Mouse (Mus musculus): Measurements from ENCODE around the gene Mcu. TPM values are rescaled to one million over a fixed set of nuclear protein-coding genes. Genes with fewer than 3 reads are reported as not detected.

Gene Mcu
- polyA plus RNA-seq, 1 experiment from 2014 or later, result 57.2 TPM

GRCm38 (mm10) chr10:59590606-59591005, 25.9 kb downstream of the Mcu start:
- Histone ChIP-seq H3K4me1 (replicated peaks; ENCODE audit: control insufficient read depth, insufficient read depth) (no peaks in the 10 kb centered on the region), H3K36me3 (ENCODE audit: control insufficient read depth, insufficient read depth, low read length) (peaks cover 3% of the 10 kb centered on the region; the same call in 1 of the 2 replicates), H3K9ac (ENCODE audit: low read length) (no peak overlapping the region), H3K4me3 (ENCODE audit: low read depth, low read length) (no peak overlapping the region), H3K9me3 (ENCODE audit: control insufficient read depth, low read length) (no peaks in the 10 kb centered on the region), H3K27me3 (ENCODE audit: control insufficient read depth, insufficient read depth, low read length) (no peaks in the 10 kb centered on the region), H3K4me2 (replicated peaks; ENCODE audit: low read depth) (no peak overlapping the region), H3K27ac (replicated peaks) (no peak overlapping the region)
- no peak for TF ChIP-seq EP300 (optimal IDR thresholded peaks at IDR 0.05)
- TF ChIP-seq CTCF (IDR thresholded peaks at IDR 0.05; ENCODE audit: low read depth), result no peak
- ATAC-seq (ENCODE audit: low FRiP score, low TSS enrichment) (no peak), DNase-seq (ENCODE audit: low spot score) (no peak)
- 89% methylated on average over 9 of the region's 9 CpGs for WGBS

GRCm38 (mm10) chr10:59589856-59590255, 26.6 kb downstream of the Mcu start:
- Histone ChIP-seq H3K36me3 (ENCODE audit: control insufficient read depth, insufficient read depth, low read length) (peaks cover 3% of the 10 kb centered on the region; the same call in 1 of the 2 replicates), H3K27me3 (ENCODE audit: control insufficient read depth, insufficient read depth, low read length) (no peaks in the 10 kb centered on the region), H3K4me3 (ENCODE audit: low read depth, low read length) (no peak overlapping the region), H3K4me2 (replicated peaks; ENCODE audit: low read depth) (no peak overlapping the region), H3K9me3 (ENCODE audit: control insufficient read depth, low read length) (no peaks in the 10 kb centered on the region), H3K9ac (ENCODE audit: low read length) (no peak overlapping the region), H3K27ac (replicated peaks) (no peak overlapping the region), H3K4me1 (replicated peaks; ENCODE audit: control insufficient read depth, insufficient read depth) (no peaks in the 10 kb centered on the region)
- DNase-seq (ENCODE audit: low spot score) (no peak), ATAC-seq (ENCODE audit: low FRiP score, low TSS enrichment) (no peak)
- WGBS, result 91% methylated on average over 13 of the region's 13 CpGs
- TF ChIP-seq EP300 (optimal IDR thresholded peaks at IDR 0.05) (no peak), CTCF (IDR thresholded peaks at IDR 0.05; ENCODE audit: low read depth) (no peak)

- 82% methylated on average over 7 of the region's 7 CpGs for WGBS
- Histone ChIP-seq H3K27me3 (ENCODE audit: control insufficient read depth, insufficient read depth, low read length) (no peaks in the 10 kb centered on the region), H3K27ac (replicated peaks) (no peak overlapping the region), H3K9ac (ENCODE audit: low read length) (no peak overlapping the region), H3K9me3 (ENCODE audit: control insufficient read depth, low read length) (no peaks in the 10 kb centered on the region), H3K4me3 (ENCODE audit: low read depth, low read length) (no peak overlapping the region), H3K36me3 (ENCODE audit: control insufficient read depth, insufficient read depth, low read length) (peaks cover 3% of the 10 kb centered on the region; the same call in 1 of the 2 replicates), H3K4me1 (replicated peaks; ENCODE audit: control insufficient read depth, insufficient read depth) (no peaks in the 10 kb centered on the region), H3K4me2 (replicated peaks; ENCODE audit: low read depth) (no peak overlapping the region)
- ATAC-seq (ENCODE audit: low FRiP score, low TSS enrichment) (no peak), DNase-seq (ENCODE audit: low spot score) (no peak)
- TF ChIP-seq EP300 (optimal IDR thresholded peaks at IDR 0.05) (no peak), CTCF (IDR thresholded peaks at IDR 0.05; ENCODE audit: low read depth) (no peak)
Measured at GRCm38 (mm10) chr10:59589420-59589819, 27.1 kb downstream of the Mcu start.

- 82% methylated on average over 7 of the region's 7 CpGs for WGBS
- no peak overlapping the region for H3K4me2 ChIP-seq (replicated peaks; ENCODE audit: low read depth)
- H3K27me3 ChIP-seq (ENCODE audit: control insufficient read depth, insufficient read depth, low read length), result no peaks in the 10 kb centered on the region
- H3K9me3 ChIP-seq (ENCODE audit: control insufficient read depth, low read length), result no peaks in the 10 kb centered on the region
- no peak overlapping the region for H3K9ac ChIP-seq (ENCODE audit: low read length)
- TF ChIP-seq EP300 (optimal IDR thresholded peaks at IDR 0.05) (no peak), CTCF (IDR thresholded peaks at IDR 0.05; ENCODE audit: low read depth) (no peak)
- ATAC-seq (ENCODE audit: low FRiP score, low TSS enrichment), result no peak
- no peak for DNase-seq (ENCODE audit: low spot score)
- H3K4me1 ChIP-seq (replicated peaks; ENCODE audit: control insufficient read depth, insufficient read depth), result no peaks in the 10 kb centered on the region
- peaks cover 3% of the 10 kb centered on the region; the same call in 1 of the 2 replicates for H3K36me3 ChIP-seq (ENCODE audit: control insufficient read depth, insufficient read depth, low read length)
- H3K4me3 ChIP-seq (ENCODE audit: low read depth, low read length), result no peak overlapping the region
- no peak overlapping the region for H3K27ac ChIP-seq (replicated peaks)
Measured at GRCm38 (mm10) chr10:59588135-59588534, 28.4 kb downstream of the Mcu start.

- Histone ChIP-seq H3K4me1 (replicated peaks; ENCODE audit: control insufficient read depth, insufficient read depth) (no peaks in the 10 kb centered on the region), H3K27ac (replicated peaks) (no peak overlapping the region), H3K36me3 (ENCODE audit: control insufficient read depth, insufficient read depth, low read length) (peaks cover 6% of the 10 kb centered on the region; the same call in 1 of the 2 replicates), H3K9ac (ENCODE audit: low read length) (no peak overlapping the region), H3K4me2 (replicated peaks; ENCODE audit: low read depth) (no peak overlapping the region), H3K9me3 (ENCODE audit: control insufficient read depth, low read length) (no peaks in the 10 kb centered on the region), H3K27me3 (ENCODE audit: control insufficient read depth, insufficient read depth, low read length) (no peaks in the 10 kb centered on the region), H3K4me3 (ENCODE audit: low read depth, low read length) (no peak overlapping the region)
- ATAC-seq (ENCODE audit: low FRiP score, low TSS enrichment) (no peak), DNase-seq (ENCODE audit: low spot score) (no peak)
- TF ChIP-seq EP300 (optimal IDR thresholded peaks at IDR 0.05) (no peak), CTCF (IDR thresholded peaks at IDR 0.05; ENCODE audit: low read depth) (no peak)
- WGBS, result 71% methylated on average over 15 of the region's 15 CpGs
Measured at GRCm38 (mm10) chr10:59586821-59587220, 29.7 kb downstream of the Mcu start.

- Histone ChIP-seq H3K4me1 (replicated peaks; ENCODE audit: control insufficient read depth, insufficient read depth) (no peaks in the 10 kb centered on the region), H3K9ac (ENCODE audit: low read length) (no peak overlapping the region), H3K4me3 (ENCODE audit: low read depth, low read length) (no peak overlapping the region), H3K27me3 (ENCODE audit: control insufficient read depth, insufficient read depth, low read length) (no peaks in the 10 kb centered on the region), H3K36me3 (ENCODE audit: control insufficient read depth, insufficient read depth, low read length) (peaks cover 6% of the 10 kb centered on the region; the same call in 1 of the 2 replicates), H3K4me2 (replicated peaks; ENCODE audit: low read depth) (no peak overlapping the region), H3K9me3 (ENCODE audit: control insufficient read depth, low read length) (no peaks in the 10 kb centered on the region), H3K27ac (replicated peaks) (no peak overlapping the region)
- no peak for TF ChIP-seq EP300 (optimal IDR thresholded peaks at IDR 0.05)
- no peak for TF ChIP-seq CTCF (IDR thresholded peaks at IDR 0.05; ENCODE audit: low read depth)
- ATAC-seq (ENCODE audit: low FRiP score, low TSS enrichment) (no peak), DNase-seq (ENCODE audit: low spot score) (no peak)
- 79% methylated on average over 5 of the region's 5 CpGs for WGBS
Measured at GRCm38 (mm10) chr10:59585621-59586020, 30.9 kb downstream of the Mcu start.

Measured in stomach, postnatal 0 days (tissue).